Mouse (Mus musculus) midbrain, embryonic 12.5 days (tissue): Measurements from ENCODE around the gene Tbcb. TPM values are rescaled to one million over a fixed set of nuclear protein-coding genes. Genes with fewer than 3 reads are reported as not detected.
"Not testable (repeated sequence)": the region's sequence is repeated elsewhere in the genome, so short reads cannot be mapped to it uniquely, and the experiment has no call there.

ENCODE experiments used
- ATAC-seq: fragments of 200-750 bp; cut with Nextera tagmentation; 2 replicates; pipeline ENCODE4 v1.8.0; 2017; ENCODE audit warnings: low read depth, moderate TSS enrichment, moderate library complexity; ENCODE audit not compliant: low FRiP score
- H3K27ac ChIP-seq: fragments of 300-500 bp; sonication (generic); replicated peaks from 2 replicates; pipeline ENCODE4 v1.5.1; 2016; ENCODE audit warnings: mild to moderate bottlenecking
- H3K27me3 ChIP-seq: fragments of 300-500 bp; sonication (generic); 2 replicates; pipeline ENCODE4 v1.6.1; 2016; ENCODE audit warnings: mild to moderate bottlenecking
- H3K36me3 ChIP-seq: fragments of 300-500 bp; sonication (generic); 2 replicates; pipeline ENCODE4 v1.6.1; 2016
- H3K4me1 ChIP-seq: fragments of 300-500 bp; sonication (generic); 2 replicates; pipeline ENCODE4 v1.6.1; 2016
- H3K4me2 ChIP-seq: fragments of 300-500 bp; sonication (generic); replicated peaks from 2 replicates; pipeline ENCODE4 v1.6.1; 2016; ENCODE audit warnings: mild to moderate bottlenecking, moderate library complexity
- H3K4me3 ChIP-seq: fragments of 300-500 bp; sonication (generic); 2 replicates; pipeline ENCODE4 v1.5.1; 2016; ENCODE audit warnings: mild to moderate bottlenecking
- H3K9ac ChIP-seq: fragments of 300-500 bp; sonication (generic); replicated peaks from 2 replicates; pipeline ENCODE4 v1.6.1; 2016; ENCODE audit warnings: mild to moderate bottlenecking, moderate library complexity
- H3K9me3 ChIP-seq: fragments of 300-500 bp; sonication (generic); 2 replicates; pipeline ENCODE4 v1.6.1; 2016; ENCODE audit warnings: mild to moderate bottlenecking
- WGBS: fragments of 180-500 bp; shearing (Covaris S2); methylation state at CpG from one replicate; pipeline ENCODE4 v1.1.7; 2016; 5-methylcytosine and 5-hydroxymethylcytosine counted together
- polyA plus RNA-seq: library from polyadenylated mRNA; unstranded; fragments of >200 nt; fragmentation: Nextera tagmentation; extraction: Ambion mirVana; gene quantifications from 2 replicates; pipeline ENCODE4 v1.2.1, GENCODE M21; 2016

Tbcb gene
- polyA plus RNA-seq, 1 experiment from 2014 or later = 259 TPM

DNA sequence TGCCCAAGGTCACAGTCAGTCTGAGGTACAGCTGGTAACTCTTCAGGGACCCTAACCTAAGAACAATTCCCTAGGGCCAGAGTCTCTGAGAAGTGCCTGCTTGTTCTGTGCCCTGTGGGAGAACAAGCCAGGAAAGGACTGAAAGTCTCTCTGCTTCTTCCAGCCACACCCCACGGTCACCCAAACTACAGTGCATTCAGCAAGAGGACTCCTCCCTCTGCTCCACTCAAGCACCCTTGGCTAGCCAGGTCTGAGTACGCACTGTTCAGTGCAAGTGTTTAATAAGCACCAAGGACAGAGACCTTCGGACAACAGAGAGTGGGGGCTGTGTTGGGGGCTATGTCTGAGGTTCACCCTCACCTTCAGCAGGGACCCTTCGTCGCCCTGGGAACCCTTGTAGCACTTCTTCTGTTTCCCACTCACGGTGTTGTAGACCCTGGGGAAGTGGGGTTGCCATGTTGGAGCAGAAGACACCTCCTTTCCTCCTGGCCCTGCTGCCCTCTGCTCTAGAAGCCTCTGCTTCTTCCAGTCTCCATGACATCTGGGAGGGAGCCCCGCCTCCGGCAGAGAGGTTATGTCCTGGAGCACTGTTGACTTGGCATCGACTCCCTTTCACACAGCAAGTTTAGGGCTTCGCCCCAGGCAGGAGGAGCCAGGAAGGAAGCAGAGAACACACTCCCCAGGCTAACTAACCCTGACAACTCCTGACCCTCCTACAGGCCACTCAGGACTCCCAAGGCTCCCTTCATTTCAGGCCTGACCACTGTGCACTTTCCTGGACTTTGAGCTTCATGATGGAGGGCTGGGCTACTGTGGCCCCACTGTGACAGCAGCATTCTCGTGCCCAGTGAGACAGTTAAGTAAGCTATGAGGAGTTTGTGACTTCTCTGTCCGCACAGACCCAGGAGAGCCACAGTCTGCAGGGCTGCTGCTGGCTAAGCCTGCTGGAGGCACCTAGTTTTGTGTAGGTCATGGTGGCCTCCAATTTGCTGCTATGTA, 20.2 kb upstream of the Tbcb start:
- Histone ChIP-seq H3K4me1 (no peaks in the 10 kb centered on the region), H3K4me2 (no peak overlapping the region), H3K27ac (no peak overlapping the region), H3K36me3 (peaks cover 7% of the 10 kb centered on the region), H3K4me3 (no peak overlapping the region), H3K9ac (no peak overlapping the region), H3K9me3 (no peaks in the 10 kb centered on the region), H3K27me3 (no peaks in the 10 kb centered on the region)
- WGBS = 91% methylated on average over 12 of the region's 12 CpGs
- ATAC-seq = no peak

DNA sequence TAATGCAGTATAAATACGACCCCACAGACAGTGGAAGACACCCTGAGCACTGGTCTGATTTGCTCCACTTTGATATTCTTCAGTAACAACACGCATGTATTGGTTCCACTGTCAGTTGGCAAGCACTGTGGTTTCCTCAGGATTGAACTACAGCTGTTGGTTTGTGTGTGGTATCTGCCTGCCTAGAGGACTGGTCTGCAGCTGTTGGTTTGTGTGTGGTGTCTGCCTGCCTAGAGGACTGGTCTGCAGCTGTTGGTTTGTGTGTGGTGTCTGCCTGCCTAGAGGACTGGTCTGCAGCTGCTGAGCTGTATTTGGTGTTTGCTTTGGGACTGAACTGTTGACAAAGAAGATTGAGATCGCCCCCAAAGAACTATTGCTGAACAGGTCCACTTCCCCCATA, 5.3 kb upstream of the Tbcb start:
- not testable (repeated sequence) for ATAC-seq, H3K27ac ChIP-seq, H3K4me2 ChIP-seq, H3K4me3 ChIP-seq, H3K27me3 ChIP-seq, H3K9me3 ChIP-seq, H3K4me1 ChIP-seq, H3K9ac ChIP-seq
- WGBS = 89% methylated on average over 3 of the region's 3 CpGs
- H3K36me3 ChIP-seq = peaks cover 48% of the 10 kb centered on the region

DNA sequence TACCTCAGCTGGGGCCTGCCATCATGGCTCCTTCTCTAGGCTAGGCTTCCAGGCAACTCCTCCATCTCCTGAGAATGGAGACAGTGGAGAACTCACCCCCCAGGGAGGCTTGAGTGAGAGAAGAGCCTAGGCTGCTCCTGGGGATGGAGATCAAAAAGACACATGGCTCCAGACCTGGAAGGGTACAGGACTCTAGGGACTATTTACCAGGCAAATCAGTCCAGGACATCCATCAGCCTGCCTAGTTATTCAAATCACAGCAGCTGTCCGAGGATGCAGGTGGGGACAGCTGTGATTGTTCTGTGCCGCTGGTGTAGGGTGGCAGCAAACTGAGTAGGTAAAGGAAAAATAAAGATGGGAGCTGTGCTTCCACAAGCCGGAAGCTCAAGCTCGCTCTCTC, 3.6 kb upstream of the Tbcb start, which contains the start of gene Ovol3:
TSS of gene Ovol3 (minus strand) at position 101 of the 400 bp plus-strand sequence.
- no peak within 1 kb of the TSS for H3K4me2 ChIP-seq
- peaks cover 15% of the 10 kb centered on the region for H3K4me1 ChIP-seq
- H3K9ac ChIP-seq = no peak within 1 kb of the TSS
- ATAC-seq = no peak
- peaks cover 32% of the 10 kb centered on the region for H3K36me3 ChIP-seq
- 90% methylated on average over 4 of the region's 4 CpGs for WGBS
- H3K27ac ChIP-seq = no peak within 1 kb of the TSS
- H3K4me3 ChIP-seq = no peak within 1 kb of the TSS
- no peaks in the 10 kb centered on the region for H3K9me3 ChIP-seq
- no peaks in the 10 kb centered on the region for H3K27me3 ChIP-seq

DNA sequence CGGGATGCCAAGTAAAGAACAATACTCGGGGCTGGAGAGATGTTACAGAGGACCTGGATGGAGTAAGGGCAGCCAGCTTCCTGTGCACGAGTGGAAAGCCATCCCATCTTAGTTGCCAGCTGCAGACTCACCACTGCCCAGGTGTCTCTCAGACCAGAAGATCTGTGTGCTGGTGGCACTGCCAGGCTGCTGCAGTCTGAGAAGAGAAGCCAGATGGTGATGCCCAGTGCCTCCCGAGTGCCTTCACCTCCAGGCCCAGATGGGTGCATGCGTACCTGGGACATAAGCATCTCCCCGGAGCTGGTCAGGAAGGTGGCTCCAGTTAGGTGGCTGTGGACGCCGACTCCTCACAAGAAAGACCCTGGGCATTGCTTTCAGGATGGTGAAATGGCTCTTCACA, 3.0 kb upstream of the Tbcb start:
- H3K9me3 ChIP-seq = no peaks in the 10 kb centered on the region
- 90% methylated on average over 8 of the region's 8 CpGs for WGBS
- H3K4me2 ChIP-seq = no peak overlapping the region
- no peaks in the 10 kb centered on the region for H3K27me3 ChIP-seq
- no peak overlapping the region for H3K9ac ChIP-seq
- H3K4me3 ChIP-seq = no peak overlapping the region
- H3K4me1 ChIP-seq = peaks cover 17% of the 10 kb centered on the region
- no peak overlapping the region for H3K27ac ChIP-seq
- no peak for ATAC-seq
- peaks cover 26% of the 10 kb centered on the region for H3K36me3 ChIP-seq

DNA sequence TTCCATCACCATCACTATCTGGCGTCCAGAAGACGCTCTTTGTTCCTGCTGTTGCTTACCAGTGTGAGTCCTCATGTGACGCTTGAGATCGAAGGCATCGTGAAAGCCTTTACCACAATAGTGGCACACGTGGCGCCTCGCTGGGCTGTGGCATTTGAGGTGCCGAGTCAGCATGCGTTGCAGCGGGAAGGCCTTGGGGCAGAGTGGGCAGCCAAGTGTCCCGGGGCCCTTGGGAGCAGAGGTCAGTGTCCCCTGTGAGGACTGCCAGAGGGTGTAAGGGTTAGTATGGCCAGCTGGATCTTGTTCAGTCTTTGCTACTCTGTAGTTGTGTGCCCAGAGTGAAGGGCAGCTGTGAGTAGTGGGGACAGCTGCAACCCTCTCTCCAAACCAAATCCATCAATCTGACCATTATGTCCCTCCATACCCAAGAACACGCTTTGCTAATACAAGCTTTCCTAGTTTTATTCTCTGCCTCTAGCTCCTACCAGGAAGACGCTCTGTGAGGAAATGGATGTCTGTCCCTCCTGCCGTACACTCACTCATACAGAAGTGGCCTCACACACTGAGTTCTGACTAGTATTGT, 2.3 kb upstream of the Tbcb start:
- no peaks in the 10 kb centered on the region for H3K9me3 ChIP-seq
- no peaks in the 10 kb centered on the region for H3K27me3 ChIP-seq
- peaks cover 25% of the 10 kb centered on the region for H3K36me3 ChIP-seq
- ATAC-seq = no peak
- 96% methylated on average over 15 of the region's 15 CpGs for WGBS
- H3K4me2 ChIP-seq = no peak overlapping the region
- H3K27ac ChIP-seq = no peak overlapping the region
- H3K4me3 ChIP-seq = no peak overlapping the region
- peaks cover 17% of the 10 kb centered on the region for H3K4me1 ChIP-seq
- no peak overlapping the region for H3K9ac ChIP-seq

DNA sequence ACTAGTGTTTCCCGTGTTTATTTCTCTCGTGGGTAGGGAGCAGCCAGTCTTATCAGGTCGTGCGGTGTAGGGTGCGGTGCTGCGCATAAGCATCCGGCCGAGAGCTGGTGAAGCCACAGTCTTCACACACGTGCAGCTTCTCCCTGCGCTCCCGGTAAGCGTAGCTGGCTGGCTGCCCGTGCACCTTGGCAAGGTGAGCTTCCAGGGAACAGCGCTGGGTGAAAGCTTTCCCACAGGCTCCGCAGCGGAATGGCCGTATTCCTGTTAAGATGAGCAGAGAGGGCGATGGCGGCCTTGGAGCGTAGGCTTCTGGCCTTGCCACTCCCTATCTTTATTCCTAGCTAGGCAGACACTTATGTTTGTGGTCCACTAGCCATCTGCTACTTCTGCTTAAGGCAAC, 1.3 kb upstream of the Tbcb start:
- Histone ChIP-seq H3K9me3 (no peaks in the 10 kb centered on the region), H3K4me3 (peak overlapping the region; percentile 74; the same call in 1 of the 2 replicates), H3K4me2 (peak overlapping the region; percentile 70), H3K27ac (no peak overlapping the region), H3K27me3 (no peaks in the 10 kb centered on the region), H3K4me1 (peaks cover 17% of the 10 kb centered on the region), H3K36me3 (peaks cover 25% of the 10 kb centered on the region), H3K9ac (no peak overlapping the region; the same call in 1 of the 2 replicates)
- WGBS = 90% methylated on average over 20 of the region's 20 CpGs
- no peak for ATAC-seq

DNA sequence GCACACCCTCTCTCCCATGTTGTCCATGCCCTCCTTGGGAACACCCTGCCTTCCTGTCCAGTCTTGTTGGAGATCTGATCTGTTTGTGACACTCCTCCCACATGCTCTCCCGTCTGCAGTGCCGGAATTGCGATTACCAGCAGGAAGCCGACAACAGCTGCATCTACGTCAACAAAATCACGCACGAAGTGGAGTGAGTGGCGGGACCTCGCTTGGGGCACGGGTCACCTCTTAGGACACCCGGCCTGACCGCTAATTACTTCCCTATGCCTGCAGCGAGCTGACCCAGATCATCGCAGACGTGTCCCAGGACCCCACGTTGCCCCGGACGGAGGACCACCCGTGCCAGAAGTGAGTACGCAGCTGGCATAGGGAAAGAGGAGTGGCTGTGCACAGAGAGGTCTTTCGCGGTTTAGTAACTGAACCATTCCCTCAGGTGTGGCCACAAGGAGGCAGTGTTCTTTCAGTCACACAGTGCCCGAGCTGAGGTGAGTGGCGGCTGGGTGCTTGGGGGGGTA, 618 bp upstream of the Tbcb start:
- Histone ChIP-seq H3K27ac (peak overlapping the region; percentile 97), H3K4me2 (peak overlapping the region; percentile 70), H3K9ac (peak overlapping the region; percentile 80), H3K27me3 (no peaks in the 10 kb centered on the region), H3K4me3 (peak overlapping the region; percentile 74), H3K36me3 (peaks cover 32% of the 10 kb centered on the region), H3K9me3 (no peaks in the 10 kb centered on the region), H3K4me1 (peaks cover 17% of the 10 kb centered on the region)
- peak; percentile 27 for ATAC-seq
- 9% methylated on average over 24 of the region's 24 CpGs for WGBS

DNA sequence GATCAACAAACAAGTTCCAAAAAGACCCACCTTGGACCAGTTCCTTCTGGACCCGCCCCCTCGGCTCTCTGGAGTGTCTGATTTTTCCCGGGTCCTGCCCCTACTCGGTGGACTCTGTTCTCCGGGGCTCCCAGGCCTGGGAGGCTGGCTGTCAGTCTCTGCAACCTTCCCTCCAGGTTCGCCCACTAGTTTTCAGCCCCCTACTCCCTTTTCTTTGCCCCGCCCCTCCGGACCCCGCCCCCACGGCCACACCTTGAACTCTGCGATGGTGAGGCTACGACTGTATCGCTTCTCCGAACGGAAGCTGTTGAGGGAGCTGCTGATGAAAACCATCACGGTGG, 774 bp downstream of the Tbcb start:
- Histone ChIP-seq H3K4me2 (peak overlapping the region; percentile 70), H3K4me1 (peaks cover 17% of the 10 kb centered on the region), H3K36me3 (peaks cover 46% of the 10 kb centered on the region), H3K9me3 (no peaks in the 10 kb centered on the region), H3K27ac (peak overlapping the region; percentile 97), H3K9ac (peak overlapping the region; percentile 76), H3K27me3 (no peaks in the 10 kb centered on the region), H3K4me3 (peak overlapping the region; percentile 74)
- ATAC-seq = peak; percentile 48
- WGBS = 0% methylated on average over 16 of the region's 16 CpGs

DNA sequence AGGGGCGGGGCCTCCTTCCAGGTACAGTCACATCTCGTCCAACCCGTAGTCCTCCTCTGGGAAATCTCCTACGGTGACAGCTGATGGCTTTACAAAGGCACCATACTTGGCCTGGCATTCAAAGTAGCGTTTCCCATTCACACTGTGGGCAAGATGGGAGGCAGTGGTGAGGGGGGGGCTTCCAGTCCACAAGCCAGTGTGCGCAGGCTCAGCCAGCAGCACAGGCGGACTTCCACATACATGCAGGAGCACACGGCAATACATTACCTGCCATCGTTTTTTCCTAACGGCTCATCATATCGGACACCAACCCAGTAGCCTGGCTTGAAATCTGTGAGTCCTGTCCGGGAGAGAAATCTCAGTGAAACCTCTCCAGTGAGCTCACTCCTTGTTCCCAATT, 7.9 kb downstream of the Tbcb start:
- Histone ChIP-seq H3K4me1 (peaks cover 8% of the 10 kb centered on the region), H3K4me2 (no peak overlapping the region), H3K36me3 (peaks cover 60% of the 10 kb centered on the region), H3K9me3 (0 out of 2 replicates have a peak, but pooled peaks cover 4% of the 10 kb centered on the region), H3K27ac (no peak overlapping the region), H3K9ac (no peak overlapping the region), H3K27me3 (no peaks in the 10 kb centered on the region), H3K4me3 (no peak overlapping the region)
- WGBS = 97% methylated on average over 12 of the region's 12 CpGs
- no peak for ATAC-seq

DNA sequence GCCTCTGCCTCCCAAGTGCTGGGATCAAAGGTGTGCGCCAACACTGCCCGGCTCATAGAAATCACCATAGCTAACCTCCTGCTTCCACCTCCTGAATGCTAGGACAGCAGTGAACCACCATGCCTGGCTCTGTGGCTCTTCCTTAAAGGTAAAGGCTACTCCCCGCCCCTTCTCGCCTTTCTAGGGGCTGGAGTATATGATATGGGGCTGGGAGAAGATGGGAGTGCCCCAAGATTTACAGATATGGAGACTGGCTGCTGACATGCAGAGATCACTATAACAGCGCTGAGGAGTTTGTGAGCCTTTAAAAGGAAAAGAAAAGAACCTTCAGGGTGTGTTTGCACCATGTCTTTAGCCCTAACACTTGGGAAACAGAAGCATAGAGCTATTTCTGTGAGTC, 9.9 kb downstream of the Tbcb start:
- Histone ChIP-seq H3K27ac (no peak overlapping the region), H3K9me3 (0 out of 2 replicates have a peak, but pooled peaks cover 4% of the 10 kb centered on the region), H3K4me1 (peaks cover 12% of the 10 kb centered on the region), H3K27me3 (no peaks in the 10 kb centered on the region), H3K4me2 (no peak overlapping the region), H3K36me3 (peaks cover 48% of the 10 kb centered on the region), H3K4me3 (no peak overlapping the region), H3K9ac (no peak overlapping the region)
- WGBS = 95% methylated on average over 5 of the region's 5 CpGs
- ATAC-seq = no peak

DNA sequence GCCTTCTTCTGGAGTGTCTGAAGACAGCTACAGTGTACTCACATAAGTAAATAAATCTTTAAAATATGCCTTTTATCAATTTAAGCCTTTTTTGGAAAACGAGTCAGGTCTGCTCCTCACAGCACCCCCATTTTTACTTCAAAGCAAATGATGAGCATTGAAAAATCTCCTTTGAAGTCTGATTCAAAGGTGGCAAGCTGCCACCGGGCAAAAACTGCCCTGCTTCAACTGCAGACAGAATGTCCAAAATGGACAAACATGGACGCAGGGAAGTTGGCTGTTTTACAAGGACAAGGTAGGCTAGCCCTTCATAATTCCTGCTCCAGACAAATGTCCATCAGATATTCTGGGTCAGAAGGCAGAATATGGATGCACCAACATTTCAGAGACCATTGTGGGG, 10.6 kb downstream of the Tbcb start:
- Histone ChIP-seq H3K9me3 (0 out of 2 replicates have a peak, but pooled peaks cover 4% of the 10 kb centered on the region), H3K4me1 (peaks cover 12% of the 10 kb centered on the region), H3K4me2 (no peak overlapping the region), H3K27ac (no peak overlapping the region), H3K9ac (no peak overlapping the region), H3K27me3 (no peaks in the 10 kb centered on the region), H3K4me3 (no peak overlapping the region), H3K36me3 (peaks cover 40% of the 10 kb centered on the region)
- no peak for ATAC-seq
- WGBS = 80% methylated on average over 3 of the region's 3 CpGs

DNA sequence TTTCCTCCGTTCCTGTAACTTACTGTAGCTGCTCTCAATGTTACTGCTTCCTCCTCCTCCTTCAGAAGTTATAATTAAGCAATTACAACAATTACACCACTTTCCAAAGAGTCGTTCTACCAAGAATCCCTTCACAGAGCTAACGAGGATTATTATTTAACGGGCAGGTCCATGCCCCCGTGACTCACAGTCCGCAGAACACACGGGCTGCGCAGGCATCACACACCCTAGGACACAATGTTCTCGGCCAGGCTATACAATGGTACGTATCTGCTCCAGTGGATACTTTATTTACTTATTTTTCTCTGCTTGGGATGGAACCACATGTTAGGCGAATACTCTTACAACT, 12.1 kb downstream of the Tbcb start:
- no peaks in the 10 kb centered on the region for H3K27me3 ChIP-seq
- 0 out of 2 replicates have a peak, but pooled peaks cover 4% of the 10 kb centered on the region for H3K9me3 ChIP-seq
- ATAC-seq = no peak
- H3K4me2 ChIP-seq = peak overlapping the region; percentile 86
- peak overlapping the region; percentile 62 for H3K9ac ChIP-seq
- peaks cover 12% of the 10 kb centered on the region for H3K4me1 ChIP-seq
- WGBS = 26% methylated on average over 11 of the region's 11 CpGs
- H3K4me3 ChIP-seq = peak overlapping the region; percentile 45
- H3K36me3 ChIP-seq = peaks cover 27% of the 10 kb centered on the region
- 0 out of 2 replicates have a peak overlapping the region, but pooled peaks have one; percentile 39 for H3K27ac ChIP-seq
